Mouse (Mus musculus): ENCODE results near the gene BC003965.

BC003965 gene

DNA sequence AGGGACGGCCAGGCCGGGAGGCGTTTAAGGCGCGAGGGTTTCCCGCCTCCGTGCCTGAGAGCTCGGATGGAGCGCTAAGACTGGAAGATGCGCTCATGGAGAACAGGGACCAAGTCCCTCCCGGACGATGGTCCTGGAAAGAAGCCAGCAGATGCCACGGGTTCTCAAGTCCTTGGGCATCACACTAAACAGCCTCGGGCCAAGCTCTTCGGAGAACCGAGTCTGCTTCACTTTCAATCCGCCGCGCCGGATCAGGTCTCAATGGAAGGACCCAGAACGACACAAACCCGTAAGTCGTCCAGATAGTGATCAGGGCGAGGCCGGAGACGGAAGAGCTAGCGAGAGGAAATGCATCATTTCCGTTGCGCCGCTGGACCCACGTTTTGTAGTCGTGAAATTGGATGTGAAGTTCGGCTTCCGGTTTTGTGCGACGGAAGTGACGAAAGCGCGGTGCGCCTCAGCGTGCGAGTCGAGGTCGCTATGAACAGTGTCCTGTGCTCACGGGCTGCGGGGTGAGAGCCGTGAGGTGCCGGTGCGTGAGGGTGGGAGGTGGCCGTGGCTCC is at the start of gene BC003965:
Gene BC003965, plus strand, starts transcription at position 426 of the 563 bp plus-strand sequence.
- peak; percentile 99 for DNase-seq

DNA sequence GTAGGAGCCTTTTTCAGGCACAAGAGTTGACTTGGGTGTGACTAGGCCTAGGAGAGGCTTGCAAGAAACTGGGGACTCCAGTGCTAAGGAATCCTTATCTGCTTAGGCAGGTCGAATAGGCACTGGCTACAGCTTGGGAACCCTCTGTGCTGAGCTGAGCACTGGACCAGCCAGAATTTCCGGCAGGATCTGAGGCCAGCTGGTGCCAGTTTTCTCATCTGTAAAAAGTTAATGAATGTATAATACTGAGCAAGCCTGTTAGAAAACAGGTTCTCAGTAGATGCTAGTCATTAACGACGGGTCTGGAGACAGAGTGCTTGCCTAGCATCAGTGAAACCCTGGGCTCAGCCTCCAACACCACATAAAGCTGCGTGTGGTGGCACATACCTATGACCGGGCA is 48.7 kb upstream of the BC003965 start:
- DNase-seq, result peak; percentile 36

DNA sequence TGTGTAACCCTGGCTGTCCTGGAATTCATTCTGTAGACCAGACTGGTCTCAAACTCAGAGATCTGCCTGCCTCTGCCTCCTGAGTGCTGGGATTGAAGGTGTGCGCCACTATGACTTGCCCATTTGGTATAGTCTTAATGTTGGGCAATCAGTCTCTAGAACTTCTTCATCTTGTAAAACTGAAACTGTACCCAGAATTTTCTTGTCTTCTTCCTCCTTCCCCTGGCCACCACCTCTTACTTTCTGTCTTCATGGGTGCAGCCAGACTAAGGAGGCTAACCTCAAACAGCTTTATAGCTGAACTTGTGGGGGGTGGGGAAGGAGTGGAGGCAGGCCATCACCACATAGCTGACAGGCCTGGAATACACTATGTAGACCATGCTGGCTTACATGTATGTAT is 45.6 kb upstream of the BC003965 start:
- DNase-seq, result no peak

DNA sequence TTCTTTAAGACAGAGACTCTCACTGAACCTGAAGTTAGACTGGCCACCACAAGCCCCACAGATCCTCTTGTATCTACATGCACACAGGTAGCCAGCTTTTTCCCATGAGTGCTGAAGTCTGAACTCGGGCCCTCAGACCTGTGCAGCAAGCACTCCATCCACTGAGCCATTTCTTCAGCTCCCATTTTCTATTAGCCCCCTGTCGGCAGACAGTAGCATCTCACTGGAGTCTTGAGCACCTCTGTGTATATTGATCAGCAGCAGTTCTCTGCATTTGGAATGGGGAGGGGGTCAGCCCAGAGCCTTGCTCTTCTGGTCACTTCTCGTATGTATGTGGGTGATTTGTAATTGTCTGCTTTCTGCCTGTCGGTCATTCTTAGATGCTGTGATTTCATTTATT is 44.4 kb upstream of the BC003965 start:
- DNase-seq, result no peak

DNA sequence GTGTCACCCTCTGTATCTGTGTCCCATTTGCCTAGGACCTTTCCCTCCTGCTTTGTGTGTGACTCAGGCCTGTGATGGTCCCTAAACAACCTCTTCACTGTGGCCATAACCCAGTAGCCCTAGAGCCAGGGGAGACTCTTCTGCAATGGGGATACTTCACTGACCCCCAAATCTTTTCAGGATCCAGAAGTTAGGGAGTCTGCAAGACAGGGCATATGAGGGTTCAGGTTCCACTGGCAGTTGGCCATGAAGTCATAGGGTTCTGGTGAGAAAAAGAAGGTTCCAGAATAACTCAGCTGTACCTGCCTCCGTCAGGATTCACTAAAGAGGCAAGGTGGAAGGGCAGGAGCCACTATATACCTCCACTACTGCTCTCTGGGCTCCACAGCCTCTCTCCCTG is 22.2 kb upstream of the BC003965 start, which contains the start of gene Ccdc154:
Gene Ccdc154, plus strand, starts transcription at position 301 of the 400 bp plus-strand sequence.
- DNase-seq, result no peak

DNA sequence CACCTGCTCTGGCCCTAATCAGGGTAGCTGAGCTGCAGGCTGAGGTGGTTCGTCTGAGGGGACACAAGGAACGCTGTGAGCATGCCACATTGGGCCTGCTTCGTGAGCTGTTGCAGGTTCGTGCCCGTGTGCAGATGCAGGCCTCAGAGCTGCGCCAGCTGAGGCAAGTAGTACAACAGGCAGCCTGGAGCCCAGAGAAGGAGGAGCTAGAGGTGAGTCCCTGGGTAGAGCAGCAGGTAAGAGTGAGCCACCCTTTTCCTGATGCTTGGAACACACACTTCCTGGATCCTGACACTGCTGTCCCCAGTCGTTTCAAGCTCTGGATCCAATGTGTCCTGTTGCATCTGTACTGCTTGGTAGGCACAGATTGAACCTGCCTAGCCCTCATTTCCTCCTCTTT is 21.0 kb upstream of the BC003965 start:
- DNase-seq, result no peak

DNA sequence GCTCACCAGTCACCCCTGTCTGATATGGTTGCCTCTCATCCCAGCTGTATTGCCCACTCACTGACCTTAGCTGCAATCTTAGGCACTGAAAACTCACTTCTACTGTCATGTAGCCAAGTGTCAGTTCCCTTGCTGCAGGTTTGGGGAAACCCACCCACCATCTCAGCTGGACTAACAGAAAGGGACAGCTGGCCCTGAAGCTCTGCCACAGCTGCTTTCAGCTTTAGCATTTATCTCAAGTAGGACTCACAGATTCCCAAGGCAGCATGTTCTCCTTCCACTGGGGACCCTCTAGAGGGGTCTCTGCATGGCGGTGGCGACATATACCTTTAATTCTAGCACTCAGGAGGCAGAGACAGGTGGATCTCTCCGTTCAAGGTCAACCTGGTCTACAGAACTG is 19.6 kb upstream of the BC003965 start:
- no peak for DNase-seq

DNA sequence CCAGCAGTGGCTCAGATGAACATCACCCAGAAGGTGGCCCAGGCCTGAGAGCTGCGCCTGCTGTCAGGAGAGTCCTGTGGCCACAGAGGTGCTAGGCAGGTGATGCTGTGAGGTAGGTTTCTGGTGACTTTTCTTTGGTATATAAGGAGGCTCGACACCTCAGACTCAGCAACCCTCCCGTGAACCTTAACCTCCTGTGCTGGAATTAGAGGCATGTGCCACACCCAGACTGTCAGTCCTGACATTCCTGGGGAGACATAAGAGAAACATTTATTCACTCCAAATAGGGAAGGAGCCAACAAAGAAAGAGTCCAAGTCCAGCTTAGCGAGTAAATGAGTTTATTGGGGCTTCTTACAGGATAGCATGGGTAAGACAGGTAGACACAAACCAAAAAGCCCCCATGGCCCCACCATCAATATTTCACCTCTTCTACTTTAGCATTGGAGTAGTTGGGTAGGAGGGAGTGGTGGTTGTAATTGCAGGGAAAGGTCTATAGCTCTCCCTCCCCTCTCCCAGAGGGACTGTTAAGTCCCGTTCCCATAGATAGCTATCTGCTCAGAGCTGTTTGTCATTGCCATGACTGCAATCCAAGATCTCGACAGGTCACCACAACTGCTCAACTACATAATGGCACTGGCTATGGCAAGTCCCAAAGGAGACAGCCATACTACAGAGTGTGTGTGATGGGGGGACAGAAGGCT is 18.2 kb upstream of the BC003965 start:
- DNase-seq, result no peak

- DNase-seq, result no peak
These were observed 14.6 kb upstream of the BC003965 start for GRCm38 (mm10) chr17:25169706-25170105.

- no peak for DNase-seq
These were observed 11.8 kb upstream of the BC003965 start for GRCm38 (mm10) chr17:25172558-25172957.

DNA sequence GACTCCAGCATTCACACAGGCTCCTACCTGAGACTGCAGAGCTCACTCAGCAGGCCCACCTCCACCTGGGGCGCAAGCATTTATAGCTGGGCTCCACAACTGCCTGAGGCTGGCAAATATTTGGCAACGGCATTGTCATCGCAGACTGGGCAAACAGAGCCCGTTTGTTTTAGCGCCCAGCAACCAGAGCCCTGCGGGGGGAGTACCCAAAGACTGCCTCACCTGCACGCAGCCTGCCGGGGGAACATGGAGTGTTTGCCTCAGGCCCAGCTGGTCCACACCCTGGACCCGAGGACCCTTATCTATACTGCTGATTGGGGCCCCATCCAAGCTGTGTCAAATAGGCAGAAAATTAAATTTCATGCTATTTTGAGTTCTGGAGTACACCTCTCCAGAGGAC is 8.9 kb upstream of the BC003965 start, which contains the start of gene Gm38655:
Gene Gm38655, minus strand, starts transcription at position 61 of the 400 bp plus-strand sequence.
- no peak for DNase-seq

GRCm38 (mm10) chr17:25183232-25183631 is 1.1 kb upstream of the BC003965 start:
- no peak for DNase-seq

GRCm38 (mm10) chr17:25184961-25185360 is 607 bp downstream of the BC003965 start:
- DNase-seq, result no peak

DNA sequence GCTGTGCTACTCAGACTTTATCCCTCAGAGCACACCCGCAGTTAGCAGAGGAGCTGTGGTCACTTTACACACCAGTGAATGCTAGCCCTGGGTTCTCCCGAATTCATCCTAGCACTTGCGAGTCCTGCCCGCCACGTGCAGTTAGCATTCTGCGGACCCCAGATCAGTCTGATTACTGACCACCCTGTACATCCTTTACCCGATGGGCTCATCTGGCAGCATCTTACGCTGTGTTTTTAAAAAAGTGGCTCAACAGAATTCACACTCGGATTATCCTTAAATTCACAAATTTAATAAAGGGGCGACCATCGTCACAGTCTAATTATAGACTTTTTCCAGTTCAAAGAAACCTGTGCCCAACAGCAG is 3.4 kb downstream of the BC003965 start:
- no peak for DNase-seq

- DNase-seq, result peak; percentile 67
These were observed 4.0 kb downstream of the BC003965 start, which contains the start of gene Unkl for GRCm38 (mm10) chr17:25188150-25189031. Gene Unkl, plus strand, starts transcription at chr17:25188397.

DNA sequence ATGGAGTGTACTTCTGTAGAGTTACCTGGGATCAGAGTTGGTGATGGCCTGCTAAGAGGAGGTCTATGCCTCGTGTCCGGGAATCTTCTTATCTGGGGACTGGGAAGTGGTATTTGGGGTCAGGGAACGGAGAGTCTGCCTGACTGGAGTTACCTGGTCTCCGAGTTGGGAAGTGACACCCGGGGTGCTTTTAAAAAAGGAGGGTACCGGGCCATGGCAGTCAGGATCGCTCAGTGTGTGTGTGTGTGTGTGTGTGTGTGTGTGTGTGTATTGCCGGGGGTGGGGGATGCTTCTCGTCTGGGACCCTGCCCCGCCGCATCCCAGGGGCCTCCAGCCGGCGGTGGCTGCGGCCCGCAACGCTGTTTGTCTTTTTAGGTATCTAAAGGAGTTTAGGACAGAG is 4.7 kb downstream of the BC003965 start:
- DNase-seq, result no peak

- DNase-seq, result no peak
These were observed 18.0 kb downstream of the BC003965 start for GRCm38 (mm10) chr17:25202401-25202800.

- DNase-seq, result no peak
These were observed 25.7 kb downstream of the BC003965 start for GRCm38 (mm10) chr17:25210006-25210405.

GRCm38 (mm10) chr17:25210680-25211466 is 26.5 kb downstream of the BC003965 start:
- DNase-seq, result peak; percentile 59

DNA sequence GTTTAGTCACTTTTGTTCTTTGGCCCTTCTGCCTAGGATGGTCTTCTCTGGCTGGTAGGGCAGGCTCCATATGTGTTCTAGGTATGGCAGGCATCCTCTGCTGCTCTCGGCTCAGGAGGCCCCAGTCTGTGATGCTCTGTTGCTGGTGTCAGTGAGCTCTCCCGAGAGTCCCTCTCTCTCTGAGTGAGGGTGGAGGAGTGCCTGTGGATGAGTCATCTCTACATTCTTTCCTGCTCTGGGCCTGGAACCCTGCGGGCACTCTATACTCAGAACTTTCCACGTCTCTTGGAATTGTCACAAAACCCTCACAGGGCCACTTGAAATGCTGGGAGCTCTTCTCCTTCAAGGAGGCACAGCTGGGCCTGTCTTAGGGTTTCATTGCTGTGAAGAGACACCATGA is 27.4 kb downstream of the BC003965 start:
- no peak for DNase-seq

DNA sequence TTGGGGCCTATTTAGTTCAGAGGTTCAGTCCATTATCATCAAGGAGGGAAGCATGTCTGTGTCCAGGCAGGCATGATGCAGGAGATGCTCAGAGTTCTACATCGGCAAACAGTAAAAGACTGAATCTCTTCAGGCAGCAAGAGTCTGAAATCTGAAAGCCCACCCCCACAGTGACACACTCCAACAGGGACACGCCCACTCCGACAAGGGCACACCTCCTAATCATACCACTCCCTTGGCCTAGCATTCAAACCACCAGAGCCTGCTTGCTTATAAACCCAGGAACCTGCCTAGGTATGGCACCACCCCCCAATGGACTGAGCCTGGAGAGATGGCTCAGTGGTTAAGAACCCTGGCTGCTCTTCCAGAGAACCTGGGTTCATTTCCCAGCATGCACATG is 31.1 kb downstream of the BC003965 start:
- no peak for DNase-seq

DNA sequence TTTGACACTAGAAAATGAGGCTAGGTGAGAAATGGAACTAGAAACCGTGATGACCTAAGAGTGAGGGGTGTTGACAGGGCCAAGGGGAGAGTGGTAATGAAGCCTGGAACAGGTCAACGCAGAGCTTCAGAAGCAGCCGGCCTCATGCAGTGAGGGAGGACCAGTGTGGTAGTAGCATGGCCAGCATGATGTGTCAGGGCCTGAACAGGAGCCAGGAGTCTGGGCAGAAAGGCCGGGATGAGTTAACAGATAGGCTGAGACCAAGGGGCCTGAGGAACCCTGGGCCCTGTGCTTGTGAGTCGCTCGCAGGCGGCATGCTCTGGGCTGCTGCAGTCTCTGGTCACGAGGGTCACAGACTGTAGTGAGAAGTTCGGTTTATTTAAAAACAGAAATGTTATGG is 34.6 kb downstream of the BC003965 start:
- DNase-seq, result no peak
